Mouse (Mus musculus): ENCODE data around the gene Fam71f1. TPM values are rescaled to one million over a fixed set of nuclear protein-coding genes. Genes with fewer than 3 reads are reported as not detected.
"Not testable (repeated sequence)": the region's sequence is repeated elsewhere in the genome, so short reads cannot be mapped to it uniquely, and the experiment has no call there.

Fam71f1 gene
- polyA plus RNA-seq, 1 experiment from 2014 or later = 0.13 TPM

DNA sequence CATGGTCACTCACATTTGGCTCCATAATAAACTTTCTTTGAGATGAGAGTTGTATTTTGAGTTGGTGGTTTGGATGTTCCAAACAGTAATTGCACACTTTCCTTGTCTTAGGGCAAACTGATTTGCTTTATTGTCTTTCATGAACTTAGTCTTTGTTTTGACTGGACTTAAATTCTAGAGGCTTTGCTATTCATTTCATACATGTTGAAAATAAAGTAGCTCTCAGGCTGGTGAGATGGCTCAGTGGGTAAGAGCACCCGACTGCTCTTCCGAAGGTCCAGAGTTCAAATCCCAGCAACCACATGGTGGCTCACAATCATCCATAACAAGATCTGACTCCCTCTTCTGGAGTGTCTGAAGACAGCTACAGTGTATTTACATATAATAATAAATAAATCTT lies 27.6 kb downstream of the Fam71f1 start:
- H3K27ac ChIP-seq; H3K4me2 ChIP-seq; H3K4me3 ChIP-seq (replicated peaks); H3K27me3 ChIP-seq (replicated peaks); H3K36me3 ChIP-seq; ATAC-seq (ENCODE audit: insufficient read depth, low FRiP score, low read depth); H3K9ac ChIP-seq; H3K9me3 ChIP-seq: not testable (repeated sequence)
- WGBS = 90% methylated on average over 2 of the region's 2 CpGs
- H3K4me1 ChIP-seq = peaks cover 11% of the 10 kb centered on the region; the same call in 1 of the 2 replicates

DNA sequence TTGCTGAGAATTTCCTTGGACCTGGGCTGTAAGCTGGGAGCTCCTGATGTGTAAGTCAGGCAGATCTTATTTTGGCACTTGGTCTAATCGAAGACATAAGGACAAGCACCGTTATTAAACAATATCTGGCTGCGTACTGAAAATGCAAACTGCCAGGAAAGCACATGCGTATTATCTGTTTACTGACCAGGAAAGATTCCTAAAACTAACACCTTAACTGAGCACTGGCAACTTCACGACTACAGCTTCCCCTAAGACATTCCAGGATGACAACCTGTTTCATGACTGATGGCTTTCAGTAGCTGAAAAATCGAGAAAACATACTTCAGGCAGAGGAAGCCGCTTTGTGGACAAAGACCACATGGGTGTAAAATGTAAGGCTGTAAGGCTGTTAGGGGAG lies 28.2 kb downstream of the Fam71f1 start:
- ATAC-seq (ENCODE audit: insufficient read depth, low FRiP score, low read depth) = no peak
- Histone ChIP-seq H3K27me3 (replicated peaks) (no peaks in the 10 kb centered on the region), H3K9me3 (no peaks in the 10 kb centered on the region), H3K27ac (peak overlapping the region; percentile 91), H3K4me3 (replicated peaks) (peak overlapping the region; percentile 93), H3K4me2 (peak overlapping the region; percentile 74), H3K4me1 (peaks cover 11% of the 10 kb centered on the region; the same call in 1 of the 2 replicates), H3K36me3 (no peaks in the 10 kb centered on the region), H3K9ac (peak overlapping the region; percentile 40)
- 31% methylated on average over 7 of the region's 7 CpGs for WGBS

DNA sequence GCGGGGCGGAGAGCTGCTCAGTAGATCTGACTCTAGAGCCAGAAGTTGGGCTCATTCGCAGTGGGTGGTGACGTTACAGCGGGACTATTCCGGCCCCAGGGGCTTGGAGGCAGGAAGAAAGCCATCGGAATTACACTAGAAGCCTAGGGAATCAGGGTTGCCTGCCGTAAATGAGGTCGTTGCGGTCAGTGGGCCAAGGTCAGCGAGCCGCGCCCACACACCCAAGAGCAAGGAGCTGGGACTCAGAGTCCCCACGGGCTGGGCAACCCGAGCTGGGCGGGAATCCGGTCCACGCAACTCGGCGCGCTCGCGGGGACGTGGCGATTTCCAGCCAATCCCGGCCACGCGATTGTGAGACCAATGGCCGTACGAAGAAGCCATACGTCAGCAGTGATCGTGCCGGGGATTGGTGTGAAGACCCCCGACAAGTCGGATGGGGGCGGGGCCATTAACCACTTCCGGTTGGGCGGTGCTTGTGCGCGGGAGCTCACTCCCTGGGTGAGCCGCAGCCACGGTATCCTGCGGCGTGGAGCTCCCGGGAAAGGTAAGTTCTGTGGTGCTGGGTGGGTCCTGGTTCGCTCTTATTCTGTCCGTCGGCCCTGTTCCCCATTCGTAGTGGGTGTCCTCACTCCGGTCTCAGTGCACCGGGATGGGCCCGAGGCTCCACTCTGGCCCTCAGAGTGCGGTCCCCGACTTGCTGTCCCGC lies 28.9 kb downstream of the Fam71f1 start, which contains the start of gene Calu:
Calu (plus strand) TSS at position 405 of the 706 bp plus-strand sequence.
- Histone ChIP-seq H3K4me1 (peaks cover 11% of the 10 kb centered on the region; the same call in 1 of the 2 replicates), H3K36me3 (no peaks in the 10 kb centered on the region), H3K9me3 (no peaks in the 10 kb centered on the region), H3K9ac (peak within 1 kb of the TSS; percentile 80), H3K4me2 (peak within 1 kb of the TSS; percentile 74), H3K27ac (peak within 1 kb of the TSS; percentile 91), H3K27me3 (replicated peaks) (no peaks in the 10 kb centered on the region), H3K4me3 (replicated peaks) (peak within 1 kb of the TSS; percentile 93)
- peak; percentile 98 for ATAC-seq (ENCODE audit: insufficient read depth, low FRiP score, low read depth)
- under 1% methylated on average over 55 of the region's 55 CpGs for whole genome bisulfite sequencing

DNA sequence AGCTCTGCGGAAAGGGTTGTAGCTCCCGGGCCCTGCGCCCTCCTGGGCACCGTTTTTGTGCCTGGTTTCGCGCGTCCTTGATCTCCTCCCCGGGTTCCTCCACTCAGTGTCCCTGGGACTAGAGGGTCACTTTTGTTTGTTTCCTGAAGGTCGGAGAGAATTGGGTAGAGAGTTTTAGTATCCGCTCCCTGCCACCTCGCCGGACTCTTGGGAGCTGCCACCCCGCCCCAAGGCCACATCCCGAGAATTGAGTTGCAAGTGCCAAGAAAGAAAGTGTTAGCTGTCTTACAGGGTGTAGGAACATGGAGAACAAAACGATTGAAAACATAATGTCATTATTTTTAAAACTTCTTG lies 29.4 kb downstream of the Fam71f1 start:
- Histone ChIP-seq H3K27ac (peak overlapping the region; percentile 79), H3K27me3 (replicated peaks) (no peaks in the 10 kb centered on the region), H3K4me2 (peak overlapping the region; percentile 55), H3K9me3 (no peaks in the 10 kb centered on the region), H3K4me1 (peaks cover 11% of the 10 kb centered on the region; the same call in 1 of the 2 replicates), H3K36me3 (no peaks in the 10 kb centered on the region), H3K9ac (peak overlapping the region; percentile 80), H3K4me3 (replicated peaks) (peak overlapping the region; percentile 93)
- under 1% methylated on average over 15 of the region's 15 CpGs for WGBS
- peak; percentile 0; the same call in 1 of the 2 replicates for ATAC-seq (ENCODE audit: insufficient read depth, low FRiP score, low read depth)

- Histone ChIP-seq H3K4me2 (no peak overlapping the region), H3K4me3 (replicated peaks) (no peak overlapping the region), H3K27ac (no peak overlapping the region), H3K4me1 (peaks cover 11% of the 10 kb centered on the region; the same call in 1 of the 2 replicates), H3K9me3 (no peaks in the 10 kb centered on the region), H3K36me3 (0 out of 2 replicates have a peak, but pooled peaks cover 3% of the 10 kb centered on the region), H3K9ac (no peak overlapping the region), H3K27me3 (replicated peaks) (no peaks in the 10 kb centered on the region)
- no peak for ATAC-seq (ENCODE audit: insufficient read depth, low FRiP score, low read depth)
These were observed 32.7 kb downstream of the Fam71f1 start for GRCm38 (mm10) chr6:29351613-29352012.

- Histone ChIP-seq H3K9ac (no peak overlapping the region), H3K27me3 (replicated peaks) (no peaks in the 10 kb centered on the region), H3K27ac (no peak overlapping the region), H3K4me1 (peaks cover 11% of the 10 kb centered on the region; the same call in 1 of the 2 replicates), H3K36me3 (peaks cover 10% of the 10 kb centered on the region; the same call in 1 of the 2 replicates), H3K4me3 (replicated peaks) (no peak overlapping the region), H3K4me2 (no peak overlapping the region), H3K9me3 (no peaks in the 10 kb centered on the region)
- ATAC-seq (ENCODE audit: insufficient read depth, low FRiP score, low read depth) = no peak
- 52% methylated on average over 5 of the region's 5 CpGs for WGBS
These were observed 33.9 kb downstream of the Fam71f1 start for GRCm38 (mm10) chr6:29352816-29353215.

- H3K4me1 ChIP-seq = no peaks in the 10 kb centered on the region
- H3K9me3 ChIP-seq = no peaks in the 10 kb centered on the region
- no peak overlapping the region for H3K4me2 ChIP-seq
- no peak overlapping the region for H3K27ac ChIP-seq
- ATAC-seq (ENCODE audit: insufficient read depth, low FRiP score, low read depth) = no peak
- 76% methylated on average over 3 of the region's 3 CpGs for WGBS
- H3K27me3 ChIP-seq (replicated peaks) = no peaks in the 10 kb centered on the region
- H3K9ac ChIP-seq = no peak overlapping the region
- no peak overlapping the region for H3K4me3 ChIP-seq (replicated peaks)
- H3K36me3 ChIP-seq = peaks cover 10% of the 10 kb centered on the region; the same call in 1 of the 2 replicates
These were observed 40.4 kb downstream of the Fam71f1 start for GRCm38 (mm10) chr6:29359386-29359785.

- peaks cover 11% of the 10 kb centered on the region; the same call in 1 of the 2 replicates for H3K36me3 ChIP-seq
- no peak overlapping the region for H3K4me2 ChIP-seq
- H3K4me3 ChIP-seq (replicated peaks) = no peak overlapping the region
- H3K27ac ChIP-seq = no peak overlapping the region
- no peaks in the 10 kb centered on the region for H3K4me1 ChIP-seq
- H3K9me3 ChIP-seq = no peaks in the 10 kb centered on the region
- no peak for ATAC-seq (ENCODE audit: insufficient read depth, low FRiP score, low read depth)
- H3K9ac ChIP-seq = no peak overlapping the region
- WGBS = 72% methylated on average over 6 of the region's 6 CpGs
- H3K27me3 ChIP-seq (replicated peaks) = no peaks in the 10 kb centered on the region
These were observed 41.3 kb downstream of the Fam71f1 start for GRCm38 (mm10) chr6:29360211-29360610.

GRCm38 (mm10) chr6:29362246-29363128 lies 43.5 kb downstream of the Fam71f1 start:
- Histone ChIP-seq H3K4me3 (replicated peaks) (no peak overlapping the region), H3K36me3 (peaks cover 18% of the 10 kb centered on the region), H3K27ac (no peak overlapping the region), H3K4me1 (no peaks in the 10 kb centered on the region), H3K9me3 (no peaks in the 10 kb centered on the region), H3K4me2 (no peak overlapping the region), H3K9ac (no peak overlapping the region), H3K27me3 (replicated peaks) (no peaks in the 10 kb centered on the region)
- WGBS = 63% methylated on average over 7 of the region's 7 CpGs
- no peak for ATAC-seq (ENCODE audit: insufficient read depth, low FRiP score, low read depth)

DNA sequence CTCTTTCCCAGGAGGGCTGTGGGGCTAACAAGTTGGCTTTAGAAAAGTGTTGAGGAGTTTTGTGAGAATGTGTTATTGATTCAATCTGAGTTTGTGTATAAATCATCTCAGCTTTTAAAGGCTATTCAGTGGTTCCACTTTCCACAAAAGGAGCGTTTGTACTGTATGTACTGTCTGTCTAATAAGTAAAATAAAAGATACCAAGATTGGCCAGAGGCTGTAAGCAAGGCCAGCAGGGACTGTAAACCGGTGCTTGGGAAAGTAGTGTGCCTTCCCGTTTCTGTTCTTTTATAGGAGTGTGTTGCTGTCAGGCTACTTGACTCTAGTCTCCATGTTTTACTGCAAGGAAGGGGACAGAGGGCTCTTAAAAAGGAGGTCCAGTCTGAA lies 44.2 kb downstream of the Fam71f1 start:
- Histone ChIP-seq H3K27me3 (replicated peaks) (no peaks in the 10 kb centered on the region), H3K9me3 (no peaks in the 10 kb centered on the region), H3K4me3 (replicated peaks) (no peak overlapping the region), H3K4me2 (no peak overlapping the region), H3K27ac (no peak overlapping the region), H3K9ac (no peak overlapping the region), H3K36me3 (peaks cover 18% of the 10 kb centered on the region), H3K4me1 (no peaks in the 10 kb centered on the region)
- WGBS = 79% methylated on average over 3 of the region's 3 CpGs
- ATAC-seq (ENCODE audit: insufficient read depth, low FRiP score, low read depth) = no peak

- H3K4me2 ChIP-seq = no peak overlapping the region
- H3K36me3 ChIP-seq = peaks cover 20% of the 10 kb centered on the region
- H3K27me3 ChIP-seq (replicated peaks) = no peaks in the 10 kb centered on the region
- ATAC-seq (ENCODE audit: insufficient read depth, low FRiP score, low read depth) = no peak
- no peak overlapping the region for H3K4me3 ChIP-seq (replicated peaks)
- H3K4me1 ChIP-seq = no peaks in the 10 kb centered on the region
- H3K9ac ChIP-seq = no peak overlapping the region
- 86% methylated on average over 1 of the region's 1 CpGs for WGBS
- H3K9me3 ChIP-seq = no peaks in the 10 kb centered on the region
- no peak overlapping the region for H3K27ac ChIP-seq
These were observed 46.3 kb downstream of the Fam71f1 start for GRCm38 (mm10) chr6:29365277-29365676.

DNA sequence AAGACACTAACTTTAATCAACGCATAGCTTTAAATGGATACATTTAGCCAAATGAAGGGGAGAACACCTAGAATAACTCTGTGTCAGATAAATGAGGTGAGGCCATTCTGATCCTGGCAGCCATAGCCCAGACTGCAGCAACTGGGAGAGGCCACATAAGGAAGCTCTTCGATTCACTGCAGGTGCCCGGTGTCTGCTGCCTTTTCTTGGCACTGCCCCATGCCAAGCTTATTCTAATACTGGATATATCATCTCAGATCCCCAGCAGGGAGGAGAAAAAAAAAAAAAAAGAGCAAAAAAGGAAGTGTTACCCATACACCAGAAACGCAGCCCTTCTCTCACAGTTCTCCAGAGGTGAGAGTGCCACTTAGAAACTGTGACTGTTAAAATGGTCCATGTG lies 58.4 kb downstream of the Fam71f1 start:
- Histone ChIP-seq H3K9me3 (no peaks in the 10 kb centered on the region), H3K4me3 (replicated peaks) (no peak overlapping the region), H3K36me3 (peaks cover 29% of the 10 kb centered on the region), H3K4me1 (no peaks in the 10 kb centered on the region), H3K4me2 (no peak overlapping the region), H3K9ac (no peak overlapping the region), H3K27ac (no peak overlapping the region), H3K27me3 (replicated peaks) (no peaks in the 10 kb centered on the region)
- 91% methylated on average over 4 of the region's 4 CpGs for WGBS
- ATAC-seq (ENCODE audit: insufficient read depth, low FRiP score, low read depth) = no peak

All from stomach, embryonic 15.5 days (tissue).